Mouse (Mus musculus) midbrain, embryonic 16.5 days (tissue): Measurements from ENCODE around the gene Hist1h3e. TPM values are rescaled to one million over a fixed set of nuclear protein-coding genes. Genes with fewer than 3 reads are reported as not detected.
"Not testable (repeated sequence)": the region's sequence is repeated elsewhere in the genome, so short reads cannot be mapped to it uniquely, and the experiment has no call there.

ENCODE experiments used
- ATAC-seq: fragments of 200-750 bp; cut with Nextera tagmentation; 2 replicates; pipeline ENCODE4 v1.8.0; 2017; ENCODE audit warnings: moderate TSS enrichment
- H3K27ac ChIP-seq: fragments of 300-500 bp; sonication (generic); 2 replicates; pipeline ENCODE4 v1.5.1; 2014; ENCODE audit warnings: mild to moderate bottlenecking, low read length, mixed read lengths
- H3K27me3 ChIP-seq: fragments of 300-500 bp; sonication (generic); 2 replicates; pipeline ENCODE4 v1.6.1; 2014; ENCODE audit warnings: low read depth, low read length, mixed read lengths; ENCODE audit not compliant: control insufficient read depth, insufficient read depth
- H3K36me3 ChIP-seq: fragments of 300-500 bp; sonication (generic); 2 replicates; pipeline ENCODE4 v1.6.1; 2014; ENCODE audit warnings: mild to moderate bottlenecking, low read length, moderate library complexity, mixed read lengths; ENCODE audit not compliant: control insufficient read depth, insufficient read depth
- H3K4me1 ChIP-seq: fragments of 300-500 bp; sonication (generic); 2 replicates; pipeline ENCODE4 v1.6.1; 2014; ENCODE audit warnings: mild to moderate bottlenecking, low read length, mixed read lengths; ENCODE audit not compliant: control insufficient read depth, insufficient read depth
- H3K4me2 ChIP-seq: fragments of 300-500 bp; sonication (generic); 2 replicates; pipeline ENCODE4 v1.6.1; 2014; ENCODE audit warnings: mild to moderate bottlenecking, low read length, mixed read lengths
- H3K4me3 ChIP-seq: fragments of 300-500 bp; sonication (generic); 2 replicates; pipeline ENCODE4 v1.5.1; 2014; ENCODE audit warnings: low read depth, mild to moderate bottlenecking, low read length, moderate library complexity, mixed read lengths
- H3K9ac ChIP-seq: fragments of 300-500 bp; sonication (generic); 2 replicates; pipeline ENCODE4 v1.6.1; 2014; ENCODE audit warnings: low read depth, low read length, mixed read lengths
- H3K9me3 ChIP-seq: fragments of 300-500 bp; sonication (generic); replicated peaks from 2 replicates; pipeline ENCODE4 v1.6.1; 2014; ENCODE audit warnings: mild to moderate bottlenecking, low read length, mixed read lengths; ENCODE audit not compliant: control insufficient read depth, poor library complexity, severe bottlenecking
- WGBS: fragments of 180-500 bp; shearing (Covaris S2); extraction: QIAGEN DNeasy Blood & Tissue Kit; methylation state at CpG from one replicate; pipeline ENCODE4 v1.1.7; 2014; 5-methylcytosine and 5-hydroxymethylcytosine counted together
- polyA plus RNA-seq: library from polyadenylated mRNA; unstranded; fragments of >200 nt; fragmentation: Nextera tagmentation; extraction: Ambion mirVana; gene quantifications from 2 replicates; pipeline ENCODE4 v1.2.1, GENCODE M21; 2015

Hist1h3e gene
- polyA plus RNA-seq, 1 experiment from 2014 or later: 1.0 TPM

DNA sequence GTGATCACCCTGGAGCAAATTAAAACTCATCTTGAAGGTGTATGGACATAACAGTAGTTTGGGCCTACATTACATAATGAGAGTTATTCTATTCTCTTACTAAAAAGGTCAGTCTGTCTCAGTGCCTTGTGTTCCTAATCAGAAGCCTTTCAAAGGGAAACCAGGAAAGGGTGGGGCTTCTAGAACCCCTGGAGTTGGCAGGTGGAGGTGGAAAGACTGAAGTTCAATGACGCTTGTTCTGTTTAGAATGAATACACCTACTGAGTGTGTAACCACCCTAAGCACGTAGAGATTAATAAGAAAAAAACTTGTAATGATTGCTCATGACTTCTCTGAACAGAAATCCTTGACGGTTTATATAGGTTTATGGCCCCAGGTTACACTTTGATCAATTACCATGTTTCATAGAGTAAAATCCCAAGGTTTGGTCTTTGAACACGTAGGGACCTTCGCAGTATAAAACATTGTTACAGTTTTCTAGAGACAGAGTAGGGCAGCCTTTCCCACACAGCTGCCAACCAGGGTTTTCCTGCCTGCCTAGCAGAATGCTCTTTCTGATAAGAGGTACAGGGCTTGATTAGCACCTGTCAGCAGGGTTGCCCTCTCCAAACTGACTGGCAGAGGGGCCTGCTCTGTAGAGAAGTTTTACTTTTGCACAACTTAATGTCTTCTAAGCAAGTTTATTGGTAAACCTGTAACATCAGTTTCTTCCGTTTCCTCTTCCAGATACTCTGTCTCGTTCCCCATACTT is 33.6 kb upstream of the Hist1h3e start:
- no peak overlapping the region for H3K4me2 ChIP-seq
- WGBS: 87% methylated on average over 7 of the region's 7 CpGs
- no peak for ATAC-seq

GRCm38 (mm10) chr13:23595185-23595584 is 33.0 kb upstream of the Hist1h3e start:
- H3K9me3 ChIP-seq: no peaks in the 10 kb centered on the region
- no peak for ATAC-seq
- 83% methylated on average over 2 of the region's 2 CpGs for WGBS

More for the DNA sequence above, 33.6 kb upstream of the Hist1h3e start:
- Histone ChIP-seq H3K27ac (no peak overlapping the region), H3K27me3 (no peaks in the 10 kb centered on the region), H3K36me3 (no peaks in the 10 kb centered on the region), H3K9ac (no peak overlapping the region), H3K4me1 (no peaks in the 10 kb centered on the region), H3K9me3 (no peaks in the 10 kb centered on the region), H3K4me3 (no peak overlapping the region)

DNA sequence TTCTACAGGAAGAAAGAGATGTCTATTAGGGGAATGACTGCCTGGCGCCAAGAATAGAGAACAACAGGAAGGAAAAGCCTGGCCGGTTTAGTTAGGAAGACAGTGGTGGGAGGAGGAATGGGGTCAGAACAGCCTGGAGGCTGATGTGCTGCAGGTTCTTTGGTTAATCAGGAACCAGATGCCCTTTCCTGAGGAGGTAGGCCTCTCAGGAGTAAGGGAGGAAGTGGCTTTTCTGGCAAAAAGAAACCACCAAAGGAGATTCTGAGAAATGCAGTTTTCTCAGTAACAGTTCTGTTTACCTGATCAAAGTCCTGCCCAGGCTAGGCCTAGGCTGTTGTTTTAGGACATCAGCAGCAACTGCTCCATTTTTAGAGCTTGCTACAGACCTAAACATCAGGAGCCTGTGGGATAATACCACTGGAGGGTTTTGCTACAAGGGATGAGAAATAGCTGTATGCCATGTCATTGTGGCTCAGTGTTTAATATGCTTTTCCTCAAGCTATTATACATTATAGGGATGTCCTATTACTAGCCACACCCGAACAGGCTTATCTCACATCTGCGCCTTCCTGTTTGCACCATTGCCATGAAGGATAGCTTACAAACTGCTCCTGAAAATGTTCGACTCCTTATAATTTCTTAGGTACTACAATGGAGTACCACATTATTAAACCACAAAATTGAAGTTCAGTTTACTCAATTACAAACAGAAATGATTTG is 31.0 kb upstream of the Hist1h3e start:
- H3K4me3 ChIP-seq: no peak overlapping the region
- WGBS: 91% methylated on average over 5 of the region's 5 CpGs

More at GRCm38 (mm10) chr13:23595185-23595584, 33.0 kb upstream of the Hist1h3e start:
- Histone ChIP-seq H3K36me3 (no peaks in the 10 kb centered on the region), H3K4me2 (no peak overlapping the region), H3K27me3 (no peaks in the 10 kb centered on the region), H3K9ac (no peak overlapping the region), H3K27ac (no peak overlapping the region), H3K4me1 (no peaks in the 10 kb centered on the region), H3K4me3 (no peak overlapping the region)

GRCm38 (mm10) chr13:23592614-23593013 is 30.4 kb upstream of the Hist1h3e start:
- Histone ChIP-seq H3K4me3 (no peak overlapping the region), H3K27ac (no peak overlapping the region), H3K9ac (no peak overlapping the region), H3K36me3 (no peaks in the 10 kb centered on the region), H3K4me2 (no peak overlapping the region), H3K27me3 (no peaks in the 10 kb centered on the region), H3K9me3 (no peaks in the 10 kb centered on the region), H3K4me1 (no peaks in the 10 kb centered on the region)
- ATAC-seq: no peak
- 85% methylated on average over 7 of the region's 7 CpGs for WGBS

More for the DNA sequence above, 31.0 kb upstream of the Hist1h3e start:
- H3K36me3 ChIP-seq: no peaks in the 10 kb centered on the region
- no peak overlapping the region for H3K27ac ChIP-seq
- no peaks in the 10 kb centered on the region for H3K9me3 ChIP-seq
- H3K27me3 ChIP-seq: no peaks in the 10 kb centered on the region
- H3K4me2 ChIP-seq: no peak overlapping the region
- no peak for ATAC-seq
- no peak overlapping the region for H3K9ac ChIP-seq
- no peaks in the 10 kb centered on the region for H3K4me1 ChIP-seq

GRCm38 (mm10) chr13:23591886-23592285 is 29.7 kb upstream of the Hist1h3e start:
- H3K27me3 ChIP-seq, ATAC-seq, H3K36me3 ChIP-seq, H3K4me2 ChIP-seq, H3K27ac ChIP-seq, H3K4me3 ChIP-seq, H3K9ac ChIP-seq, H3K4me1 ChIP-seq, H3K9me3 ChIP-seq: not testable (repeated sequence)
- 90% methylated on average over 7 of the region's 7 CpGs for WGBS

DNA sequence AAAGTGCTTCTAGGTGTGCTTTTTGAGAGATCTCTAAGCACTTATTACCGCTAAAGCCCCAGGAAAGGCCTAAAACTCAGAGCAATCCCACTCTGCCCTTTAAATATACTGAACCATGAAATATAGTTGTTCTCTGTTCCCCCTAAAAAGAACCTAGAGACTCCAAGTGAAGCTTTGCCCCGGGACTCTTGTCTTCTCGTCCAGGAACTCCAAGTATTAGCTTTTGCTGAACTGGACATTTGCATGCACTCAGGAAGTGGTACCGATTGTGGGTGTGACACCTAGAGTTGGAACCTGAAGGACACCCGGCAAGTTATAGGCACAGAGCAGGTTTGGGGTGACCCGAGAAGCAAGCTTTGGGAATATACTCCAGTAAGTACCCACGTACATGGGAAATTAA is 29.0 kb upstream of the Hist1h3e start:
- H3K27me3 ChIP-seq: no peaks in the 10 kb centered on the region
- no peaks in the 10 kb centered on the region for H3K9me3 ChIP-seq
- peaks cover 5% of the 10 kb centered on the region for H3K4me1 ChIP-seq
- ATAC-seq: no peak
- H3K4me3 ChIP-seq: no peak overlapping the region
- no peaks in the 10 kb centered on the region for H3K36me3 ChIP-seq
- WGBS: 97% methylated on average over 7 of the region's 7 CpGs
- H3K4me2 ChIP-seq: no peak overlapping the region
- no peak overlapping the region for H3K9ac ChIP-seq
- H3K27ac ChIP-seq: no peak overlapping the region

GRCm38 (mm10) chr13:23586940-23587225 is 24.7 kb upstream of the Hist1h3e start:
- H3K27me3 ChIP-seq: no peaks in the 10 kb centered on the region
- H3K36me3 ChIP-seq: no peaks in the 10 kb centered on the region
- H3K4me2 ChIP-seq: peak overlapping the region; percentile 54
- no peak overlapping the region for H3K9ac ChIP-seq
- H3K9me3 ChIP-seq: no peaks in the 10 kb centered on the region
- no peak for ATAC-seq
- no peak overlapping the region; the same call in 1 of the 2 replicates for H3K27ac ChIP-seq
- WGBS: 3% methylated on average over 1 of the region's 1 CpGs
- peaks cover 22% of the 10 kb centered on the region for H3K4me1 ChIP-seq
- no peak overlapping the region for H3K4me3 ChIP-seq

GRCm38 (mm10) chr13:23586099-23586939 is 24.1 kb upstream of the Hist1h3e start:
- no peaks in the 10 kb centered on the region for H3K27me3 ChIP-seq
- H3K9me3 ChIP-seq: no peaks in the 10 kb centered on the region
- H3K36me3 ChIP-seq: no peaks in the 10 kb centered on the region
- WGBS: 2% methylated on average over 22 of the region's 22 CpGs
- peaks cover 24% of the 10 kb centered on the region for H3K4me1 ChIP-seq
- peak overlapping the region; percentile 28; the same call in 1 of the 2 replicates for H3K9ac ChIP-seq
- peak overlapping the region; percentile 24 for H3K4me3 ChIP-seq
- H3K27ac ChIP-seq: peak overlapping the region; percentile 60
- H3K4me2 ChIP-seq: peak overlapping the region; percentile 91
- ATAC-seq: no peak
